Mouse (Mus musculus) heart, embryonic 11.5 days (tissue): Measurements from ENCODE around the gene Wdr6. TPM values are rescaled to one million over a fixed set of nuclear protein-coding genes. Genes with fewer than 3 reads are reported as not detected.
A peak's percentile ranks its signal among the peaks of the same experiment; 100 is the strongest.

Experiments
- ATAC-seq: fragments of 200-750 bp; cut with Nextera tagmentation; replicated peaks from 2 replicates; pipeline ENCODE4 v1.8.0; 2017; ENCODE audit warnings: moderate library complexity; ENCODE audit not compliant: insufficient number of reproducible peaks, low FRiP score, low TSS enrichment
- H3K27ac ChIP-seq: fragments of 300-500 bp; sonication (generic); 2 replicates; pipeline ENCODE4 v1.5.1; 2014; ENCODE audit warnings: mild to moderate bottlenecking, low read depth, low read length
- H3K27me3 ChIP-seq: fragments of 300-500 bp; sonication (generic); 2 replicates; pipeline ENCODE4 v1.6.1; 2014; ENCODE audit warnings: mild to moderate bottlenecking, low read length, mixed read lengths; ENCODE audit not compliant: control insufficient read depth, insufficient read depth
- H3K36me3 ChIP-seq: fragments of 300-500 bp; sonication (generic); 2 replicates; pipeline ENCODE4 v1.6.1; 2014; ENCODE audit warnings: mild to moderate bottlenecking, low read length, moderate library complexity, mixed read lengths; ENCODE audit not compliant: control insufficient read depth, insufficient read depth
- H3K4me1 ChIP-seq: fragments of 300-500 bp; sonication (generic); 2 replicates; pipeline ENCODE4 v1.6.1; 2014; ENCODE audit warnings: low read length; ENCODE audit not compliant: control insufficient read depth, insufficient read depth
- H3K4me2 ChIP-seq: fragments of 300-500 bp; sonication (generic); 2 replicates; pipeline ENCODE4 v1.6.1; 2014; ENCODE audit warnings: mild to moderate bottlenecking, moderate library complexity
- H3K4me3 ChIP-seq: fragments of 300-500 bp; sonication (generic); 2 replicates; pipeline ENCODE4 v1.5.1; 2014; ENCODE audit warnings: low read depth, low read length
- H3K9ac ChIP-seq: fragments of 300-500 bp; sonication (generic); 2 replicates; pipeline ENCODE4 v1.6.1; 2014; ENCODE audit warnings: mild to moderate bottlenecking, low read depth, low read length, moderate library complexity
- H3K9me3 ChIP-seq: fragments of 300-500 bp; sonication (generic); replicated peaks from 2 replicates; pipeline ENCODE4 v1.6.1; 2016; ENCODE audit warnings: low read length; ENCODE audit not compliant: control insufficient read depth
- WGBS: fragments of 180-500 bp; shearing (Covaris S2); extraction: QIAGEN DNeasy Blood & Tissue Kit; methylation state at CpG from one replicate; pipeline ENCODE4 v1.1.7; 2014; ENCODE audit not compliant: insufficient replicate concordance; 5-methylcytosine and 5-hydroxymethylcytosine counted together
- microRNA counts: library from miRNA; unstranded; fragments of <30 nt; microRNA quantifications from one replicate; lab custom pipeline; 2015
- microRNA-seq: library from miRNA; unstranded; fragments of <30 nt; microRNA quantifications from one replicate; pipeline ENCODE4, GENCODE M21; 2016; ENCODE audit warnings: borderline number of aligned reads
- polyA plus RNA-seq: library from polyadenylated mRNA; unstranded; fragments of >200 nt; fragmentation: Nextera tagmentation; extraction: Ambion mirVana; gene quantifications from 2 replicates; pipeline ENCODE4 v1.2.1, GENCODE M21; 2014

The Wdr6 gene
- polyA plus RNA-seq, 1 experiment from 2014 or later: 48.6 TPM

- no peaks in the 10 kb centered on the region for H3K9me3 ChIP-seq
- ATAC-seq: no peak
- 93% methylated on average over 4 of the region's 4 CpGs for WGBS
These were observed 55.2 kb downstream of the Wdr6 start for GRCm38 (mm10) chr9:108523341-108523740.

More at GRCm38 (mm10) chr9:108523341-108523740, 55.2 kb downstream of the Wdr6 start:
- no peaks in the 10 kb centered on the region for H3K27me3 ChIP-seq
- H3K27ac ChIP-seq: no peak overlapping the region
- no peaks in the 10 kb centered on the region for H3K36me3 ChIP-seq
- H3K4me3 ChIP-seq: no peak overlapping the region
- no peak overlapping the region for H3K4me2 ChIP-seq
- no peak overlapping the region for H3K9ac ChIP-seq
- H3K4me1 ChIP-seq: peaks cover 10% of the 10 kb centered on the region

MicroRNAs within 50 kb of the gene (microRNA counts, 519-probe panel; counts per million panel counts)
- 4,843 counts per million, percentile 45 among the panel's probes with 10 or more counts for microRNA mmu-miR-191 (lab: Ali Mortazavi, UCI)
- microRNA mmu-miR-425 (lab: Ali Mortazavi, UCI): 3,469 counts per million, percentile 19 among the panel's probes with 10 or more counts

Small RNA genes lying within 50 kb of the gene (microRNA-seq; reads per million reads assigned to microRNA genes)
- gene Gm24083 (not detected), gene Mir191 (not detected), gene Mir425 (1,726 reads per million, percentile 87 among the genes with 10 or more reads in this experiment)

Other genes starting within 250 kb of the Wdr6 start
- 1,289 and 1,462 TPM in 2 replicates for gene Gpx1, start 239.8 kb downstream of the Wdr6 start, polyA plus RNA-seq
- gene Usp4, start 230.9 kb downstream of the Wdr6 start, polyA plus RNA-seq: 100.0 and 113 TPM in 2 replicates
- 0.46 and 0.66 TPM in 2 replicates for gene 1700102P08Rik, start 185.9 kb downstream of the Wdr6 start, polyA plus RNA-seq
- gene Ccdc36, start 150.3 kb downstream of the Wdr6 start, polyA plus RNA-seq: 1.1 and 1.4 TPM in 2 replicates
- gene BC048562, start 142.3 kb downstream of the Wdr6 start, polyA plus RNA-seq: not detected in 2 replicates
- 34.6 and 46.9 TPM in 2 replicates for gene Ccdc71, start 118.2 kb downstream of the Wdr6 start, polyA plus RNA-seq
- gene Klhdc8b, start 117.2 kb downstream of the Wdr6 start, polyA plus RNA-seq: 58.1 and 71.8 TPM in 2 replicates
- 22.7 and 30.4 TPM in 2 replicates for gene Lamb2, start 99.0 kb downstream of the Wdr6 start, polyA plus RNA-seq
- gene Usp19, start 88.1 kb downstream of the Wdr6 start, polyA plus RNA-seq: 48.9 and 57.4 TPM in 2 replicates
- gene Qars, start 71.0 kb downstream of the Wdr6 start, polyA plus RNA-seq: 86.7 and 89.6 TPM in 2 replicates
- gene Qrich1, start 61.9 kb downstream of the Wdr6 start, polyA plus RNA-seq: 103 and 109 TPM in 2 replicates
- 130 TPM in 2 replicates for gene Impdh2, start 18.5 kb downstream of the Wdr6 start, polyA plus RNA-seq
- 56.6 and 58.9 TPM in 2 replicates for gene Ndufaf3, start 11.3 kb downstream of the Wdr6 start, polyA plus RNA-seq
- gene Dalrd3, start 8.9 kb downstream of the Wdr6 start, polyA plus RNA-seq: 85.8 and 88.6 TPM in 2 replicates
- gene P4htm, start 18.9 kb upstream of the Wdr6 start, polyA plus RNA-seq: 14.7 and 15.0 TPM in 2 replicates
- gene Arih2, start 70.6 kb upstream of the Wdr6 start, polyA plus RNA-seq: 37.6 and 44.3 TPM in 2 replicates
- gene Slc25a20, start 83.3 kb upstream of the Wdr6 start, polyA plus RNA-seq: 30.3 and 45.9 TPM in 2 replicates
- 29.8 and 33.7 TPM in 2 replicates for gene Prkar2a, start 110.6 kb upstream of the Wdr6 start, polyA plus RNA-seq
- gene Ip6k2, start 205.1 kb upstream of the Wdr6 start, polyA plus RNA-seq: 44.3 and 48.7 TPM in 2 replicates
- gene Nckipsd, start 229.6 kb upstream of the Wdr6 start, polyA plus RNA-seq: 7.3 and 9.5 TPM in 2 replicates
- 0.04 and 0.10 TPM in 2 replicates for gene Celsr3, start 247.6 kb upstream of the Wdr6 start, polyA plus RNA-seq